Comparison of ENCODE assay signal across 8 mouse cellular contexts in the genomic region with DNA sequence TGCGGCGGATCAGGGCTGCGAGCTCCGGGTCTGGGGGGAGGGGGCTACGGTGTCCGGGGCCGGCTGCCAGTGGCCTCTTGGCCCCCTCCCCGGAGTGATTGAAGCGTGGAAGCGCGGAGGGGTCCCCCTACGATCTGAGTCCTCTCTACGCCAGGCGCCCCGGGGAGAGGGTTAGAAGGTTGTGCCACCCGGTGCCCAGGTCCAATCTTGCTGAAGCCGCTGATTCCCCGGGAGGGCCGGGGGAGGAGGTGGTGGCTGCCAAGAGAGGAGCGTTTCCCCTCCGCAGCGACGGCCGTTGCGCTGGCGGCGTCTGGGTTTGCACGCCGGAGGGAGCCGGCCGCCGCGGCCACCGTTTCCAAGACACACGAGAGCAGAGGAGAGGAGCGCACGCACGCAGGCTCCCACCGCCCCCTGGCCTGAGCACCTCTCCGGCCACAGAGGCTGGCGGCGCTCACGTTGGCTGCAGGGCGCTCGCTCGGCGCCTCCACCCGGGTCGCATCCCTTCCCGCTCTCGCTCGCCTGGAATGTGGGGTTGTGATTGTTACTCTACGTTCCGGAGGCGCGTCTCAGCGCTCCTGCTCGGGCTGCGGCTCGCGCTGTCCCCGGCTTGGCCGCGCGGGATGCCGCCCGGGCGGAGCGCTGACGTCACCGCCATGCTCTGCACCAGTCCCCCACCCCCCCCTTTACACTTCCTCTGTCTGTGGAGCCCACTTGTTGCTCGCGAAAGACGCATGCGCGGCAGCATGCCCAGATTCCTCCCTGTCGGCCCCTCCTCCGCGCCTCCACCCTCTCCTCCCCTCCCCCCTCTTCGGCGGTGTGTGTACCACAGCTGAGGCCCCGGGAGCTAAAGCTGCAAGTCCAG. TPM values are rescaled to one million over a fixed set of nuclear protein-coding genes. Genes with fewer than 3 reads are reported as not detected.
DNase-seq lines count a peak whose midpoint lies in the region; ATAC-seq lines count a peak whose summit lies in the region.

A gene (minus strand): TSS at position 602 of the 862 bp plus-strand sequence.

- peaks cover 11% of the 10 kb centered on the region for H3K36me3 ChIP-seq in embryonic facial prominence, embryonic 14.5 days (ENCODE audit: control insufficient read depth, insufficient read depth, low read length)
- H3K36me3 ChIP-seq in limb, embryonic 15.5 days, result 0 out of 2 replicates have a peak, but pooled peaks cover 2% of the 10 kb centered on the region

- peak; percentile 99 for DNase-seq in A20 (ENCODE audit: low read depth, low spot score)
- DNase-seq in adrenal gland, postnatal 36 days, result peak; percentile 100
- peak; percentile 99 for DNase-seq in embryonic facial prominence, embryonic 14.5 days (ENCODE audit: low spot score)
- peak; percentile 98 to 99 for DNase-seq in heart, adult 9 months (ENCODE audit: low spot score in 2 of 2)
- peak; percentile 99 for DNase-seq in kidney, adult 9 months
- peak; percentile 97 to 98 for DNase-seq in spleen, postnatal 36 days (ENCODE audit: low spot score in 2 of 2)

- H3K4me2 ChIP-seq in embryonic facial prominence, embryonic 14.5 days (ENCODE audit: low read depth, low read length), result peak within 1 kb of the TSS; percentile 98
- H3K4me2 ChIP-seq in limb, embryonic 15.5 days, result peak within 1 kb of the TSS; percentile 77

- H3K4me1 ChIP-seq in embryonic facial prominence, embryonic 14.5 days (ENCODE audit: control insufficient read depth, insufficient read depth, low read length), result peaks cover 40% of the 10 kb centered on the region
- peaks cover 63% of the 10 kb centered on the region for H3K4me1 ChIP-seq in limb, embryonic 15.5 days

- peak within 1 kb of the TSS; percentile 73 for H3K4me3 ChIP-seq in embryonic facial prominence, embryonic 14.5 days (ENCODE audit: low read depth, low read length)
- H3K4me3 ChIP-seq in limb, embryonic 15.5 days, result peak within 1 kb of the TSS; percentile 65

- under 1% methylated on average over 33 of the region's 82 CpGs for WGBS in embryonic facial prominence, embryonic 14.5 days
- under 1% methylated on average over 61 of the region's 82 CpGs for WGBS in limb, embryonic 15.5 days

- H3K9me3 ChIP-seq in embryonic facial prominence, embryonic 14.5 days (ENCODE audit: control insufficient read depth, low read length), result no peaks in the 10 kb centered on the region
- no peaks in the 10 kb centered on the region for H3K9me3 ChIP-seq in limb, embryonic 15.5 days

- peak within 1 kb of the TSS; percentile 92 for H3K9ac ChIP-seq in embryonic facial prominence, embryonic 14.5 days (ENCODE audit: low read depth, low read length)
- peak within 1 kb of the TSS; percentile 78 for H3K9ac ChIP-seq in limb, embryonic 15.5 days

- peak within 1 kb of the TSS; percentile 100 for H3K27ac ChIP-seq in embryonic facial prominence, embryonic 14.5 days (replicated peaks; ENCODE audit: low read depth, low read length)
- peak within 1 kb of the TSS; percentile 99 for H3K27ac ChIP-seq in limb, embryonic 15.5 days

- H3K27me3 ChIP-seq in embryonic facial prominence, embryonic 14.5 days (replicated peaks; ENCODE audit: control insufficient read depth, insufficient read depth, low read length), result 0 out of 2 replicates have a peak, but pooled peaks cover 3% of the 10 kb centered on the region
- H3K27me3 ChIP-seq in limb, embryonic 15.5 days, result no peaks in the 10 kb centered on the region

- peak; percentile 86 for ATAC-seq in embryonic facial prominence, embryonic 14.5 days (ENCODE audit: low read depth)
- peak; percentile 87 for ATAC-seq in limb, embryonic 15.5 days (ENCODE audit: insufficient number of reproducible peaks, low FRiP score, low TSS enrichment, low read depth)
- peak; percentile 79 for ATAC-seq in monocyte, adult 5-6 weeks (replicated peaks; ENCODE audit: insufficient number of reproducible peaks, low FRiP score, low TSS enrichment, poor library complexity, severe bottlenecking)

RNA-seq across cellular contexts. Expression of the gene that starts here (rescaled TPM):
- 10 to 100 TPM; 47.3 to 64.5 TPM for total RNA-seq in adrenal gland, postnatal 36 days (2021)
- 33.5 and 33.8 TPM in 2 replicates for polyA plus RNA-seq in embryonic facial prominence, embryonic 14.5 days (2014; fragmentation: Nextera tagmentation; extraction: Ambion mirVana)
- 36.0 and 38.5 TPM in 2 replicates for polyA plus RNA-seq in limb, embryonic 15.5 days (2015; fragmentation: Nextera tagmentation; extraction: Ambion mirVana)
- 15.1 to 32.7 TPM (median 18.2 TPM) in 3 replicates for total RNA-seq in monocyte, adult 5-6 weeks (2017)

Comparison
In these comparisons a context has a peak if more than half of its experiments do, and no peak if none do; other contexts are left out.
1. Peak in every context shown above with its lines: DNase-seq, ATAC-seq, H3K4me3 ChIP-seq and H3K27ac ChIP-seq.